Comparison of ENCODE assay signal across 8 mouse cellular contexts in the genomic region with DNA sequence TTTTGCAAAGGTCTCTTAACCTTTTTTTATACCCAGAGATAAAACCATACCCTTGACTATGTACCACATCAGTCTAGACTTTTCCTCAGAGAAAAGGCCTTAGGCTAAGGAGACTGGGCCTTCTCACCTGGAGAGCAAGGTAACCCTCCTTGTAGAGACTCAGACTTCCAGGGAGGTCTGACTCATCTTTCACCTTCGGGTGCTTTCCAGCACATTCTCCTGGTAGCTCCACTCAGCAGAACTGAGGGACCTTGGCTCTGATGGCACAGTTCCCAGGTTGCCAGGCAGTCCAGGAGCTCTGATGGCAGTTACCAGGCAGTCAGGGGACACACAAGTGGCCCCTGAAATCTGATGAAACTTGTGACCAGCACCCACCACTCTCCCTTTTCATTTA. TPM values are rescaled to one million over a fixed set of nuclear protein-coding genes. Genes with fewer than 3 reads are reported as not detected.
DNase-seq lines count a peak whose midpoint lies in the region; ATAC-seq and TF ChIP-seq lines count a peak whose summit lies in the region.

No protein-coding gene starts in this region.

- no peaks in the 10 kb centered on the region for H3K9me3 ChIP-seq in E14TG2a.4 (ENCODE audit: low read length)
- H3K9me3 ChIP-seq in embryonic facial prominence, embryonic 14.5 days (ENCODE audit: control insufficient read depth, low read length): no peaks in the 10 kb centered on the region
- H3K9me3 ChIP-seq in intestine, embryonic 15.5 days: no peaks in the 10 kb centered on the region
- H3K9me3 ChIP-seq in midbrain, postnatal 0 days (ENCODE audit: low read length): no peaks in the 10 kb centered on the region

- DNase-seq in cerebellum, adult 11-12 months: peak; percentile 67
- DNase-seq in cerebellum, postnatal 4 days (ENCODE audit: low spot score in 2 of 2): no peak
- DNase-seq in embryonic facial prominence, embryonic 14.5 days (ENCODE audit: low spot score): no peak
- DNase-seq in midbrain, postnatal 0 days (ENCODE audit: low spot score): no peak
- DNase-seq in embryo, embryonic 10 days (ENCODE audit: low spot score): no peak
- DNase-seq in left cerebral cortex, postnatal 36 days (ENCODE audit: low spot score in 2 of 2): no peak

- 77% methylated on average over 1 of the region's 1 CpGs for WGBS in embryonic facial prominence, embryonic 14.5 days
- WGBS in intestine, embryonic 15.5 days: 55% methylated on average over 1 of the region's 1 CpGs
- 77% methylated on average over 1 of the region's 1 CpGs for WGBS in midbrain, postnatal 0 days

- intact Hi-C loops in left cerebral cortex, postnatal 36 days (cut with DNase I): no loop called here

- H3K4me3 ChIP-seq in E14TG2a.4 (replicated peaks; ENCODE audit: low read length): peak overlapping the region; percentile 97
- H3K4me3 ChIP-seq in embryonic facial prominence, embryonic 14.5 days (ENCODE audit: low read depth, low read length): peak overlapping the region; percentile 77
- H3K4me3 ChIP-seq in intestine, embryonic 15.5 days (replicated peaks): no peak overlapping the region
- H3K4me3 ChIP-seq in midbrain, postnatal 0 days (ENCODE audit: low read depth, low read length): peak overlapping the region; percentile 96

- H3K4me1 ChIP-seq in E14TG2a.4 (replicated peaks; ENCODE audit: low read depth, low read length): peaks cover 61% of the 10 kb centered on the region
- H3K4me1 ChIP-seq in embryonic facial prominence, embryonic 14.5 days (ENCODE audit: control insufficient read depth, insufficient read depth, low read length): peaks cover 13% of the 10 kb centered on the region; the same call in 1 of the 2 replicates
- H3K4me1 ChIP-seq in intestine, embryonic 15.5 days (replicated peaks): peaks cover 32% of the 10 kb centered on the region
- H3K4me1 ChIP-seq in midbrain, postnatal 0 days (ENCODE audit: insufficient read depth, low read length): peaks cover 7% of the 10 kb centered on the region

- peaks cover 69% of the 10 kb centered on the region for H3K27me3 ChIP-seq in E14TG2a.4 (ENCODE audit: insufficient read depth, low read length)
- H3K27me3 ChIP-seq in embryonic facial prominence, embryonic 14.5 days (replicated peaks; ENCODE audit: control insufficient read depth, insufficient read depth, low read length): no peaks in the 10 kb centered on the region
- no peaks in the 10 kb centered on the region for H3K27me3 ChIP-seq in intestine, embryonic 15.5 days (replicated peaks)
- no peaks in the 10 kb centered on the region for H3K27me3 ChIP-seq in midbrain, postnatal 0 days (ENCODE audit: insufficient read depth, low read length)

- ATAC-seq in embryonic facial prominence, embryonic 14.5 days (ENCODE audit: low read depth): no peak
- ATAC-seq in intestine, embryonic 15.5 days: no peak
- ATAC-seq in midbrain, postnatal 0 days (ENCODE audit: low FRiP score): no peak

- peaks cover 21% of the 10 kb centered on the region for H3K36me3 ChIP-seq in E14TG2a.4 (ENCODE audit: insufficient read depth, low read length)
- peaks cover 13% of the 10 kb centered on the region; the same call in 1 of the 2 replicates for H3K36me3 ChIP-seq in embryonic facial prominence, embryonic 14.5 days (ENCODE audit: control insufficient read depth, insufficient read depth, low read length)
- no peaks in the 10 kb centered on the region for H3K36me3 ChIP-seq in intestine, embryonic 15.5 days
- 0 out of 2 replicates have a peak, but pooled peaks cover 2% of the 10 kb centered on the region for H3K36me3 ChIP-seq in midbrain, postnatal 0 days (ENCODE audit: insufficient read depth, low read length)

- peak overlapping the region; percentile 41 for H3K27ac ChIP-seq in embryonic facial prominence, embryonic 14.5 days (replicated peaks; ENCODE audit: low read depth, low read length)
- H3K27ac ChIP-seq in intestine, embryonic 15.5 days: peak overlapping the region; percentile 88
- no peak overlapping the region for H3K27ac ChIP-seq in midbrain, postnatal 0 days (ENCODE audit: low read depth, low read length)

- peak overlapping the region; percentile 90; the same call in 1 of the 2 replicates for H3K9ac ChIP-seq in embryonic facial prominence, embryonic 14.5 days (ENCODE audit: low read depth, low read length)
- H3K9ac ChIP-seq in intestine, embryonic 15.5 days: no peak overlapping the region; the same call in 1 of the 2 replicates
- no peak overlapping the region for H3K9ac ChIP-seq in midbrain, postnatal 0 days (replicated peaks; ENCODE audit: low read length, poor library complexity, severe bottlenecking)

- TF ChIP-seq CTCF in E14TG2a.4 (conservative IDR thresholded peaks at IDR 0.05; ENCODE audit: low read length): no peak
- no peak for TF ChIP-seq CTCF in midbrain, postnatal 0 days (IDR thresholded peaks at IDR 0.05)

- peak overlapping the region; percentile 87 for H3K4me2 ChIP-seq in embryonic facial prominence, embryonic 14.5 days (ENCODE audit: low read depth, low read length)
- peak overlapping the region; percentile 84 for H3K4me2 ChIP-seq in intestine, embryonic 15.5 days (replicated peaks)
- H3K4me2 ChIP-seq in midbrain, postnatal 0 days (ENCODE audit: low read depth, low read length, poor library complexity, severe bottlenecking): peak overlapping the region; percentile 98

RNA-seq across cellular contexts. Expression of a gene that starts 2.4 kb away (rescaled TPM):
- polyA plus RNA-seq in embryonic facial prominence, embryonic 14.5 days (2014; fragmentation: Nextera tagmentation; extraction: Ambion mirVana): 8.7 and 9.2 TPM in 2 replicates
- polyA plus RNA-seq in intestine, embryonic 15.5 days (2015; fragmentation: Nextera tagmentation; extraction: Ambion mirVana): 35.4 and 35.7 TPM in 2 replicates
- total RNA-seq in midbrain, postnatal 0 days (2014; rRNA removed): 56.6 and 57.5 TPM in 2 replicates
- polyA plus RNA-seq in midbrain, postnatal 0 days (2015; fragmentation: Nextera tagmentation; extraction: Ambion mirVana): 43.4 and 43.6 TPM in 2 replicates
- 10 to 100 TPM; 33.5 to 58.5 TPM for total RNA-seq in left cerebral cortex, postnatal 36 days (2021)

RNA-seq across cellular contexts. Expression of a gene that starts 53.4 kb away (rescaled TPM):
- polyA plus RNA-seq in embryonic facial prominence, embryonic 14.5 days (2014; fragmentation: Nextera tagmentation; extraction: Ambion mirVana): 36.5 and 37.8 TPM in 2 replicates
- polyA plus RNA-seq in intestine, embryonic 15.5 days (2015; fragmentation: Nextera tagmentation; extraction: Ambion mirVana): 45.2 and 45.3 TPM in 2 replicates
- 12.3 and 13.5 TPM in 2 replicates for total RNA-seq in midbrain, postnatal 0 days (2014; rRNA removed)
- 50.1 TPM in 2 replicates for polyA plus RNA-seq in midbrain, postnatal 0 days (2015; fragmentation: Nextera tagmentation; extraction: Ambion mirVana)
- total RNA-seq in left cerebral cortex, postnatal 36 days (2021): 10 to 100 TPM; 16.2 to 17.4 TPM

RNA-seq across cellular contexts. Expression of a gene that starts 53.7 kb away (rescaled TPM):
- polyA plus RNA-seq in embryonic facial prominence, embryonic 14.5 days (2014; fragmentation: Nextera tagmentation; extraction: Ambion mirVana): 96.2 and 101 TPM in 2 replicates
- 99.9 and 101 TPM in 2 replicates for polyA plus RNA-seq in intestine, embryonic 15.5 days (2015; fragmentation: Nextera tagmentation; extraction: Ambion mirVana)
- total RNA-seq in midbrain, postnatal 0 days (2014; rRNA removed): 56.9 and 57.4 TPM in 2 replicates
- polyA plus RNA-seq in midbrain, postnatal 0 days (2015; fragmentation: Nextera tagmentation; extraction: Ambion mirVana): 109 and 118 TPM in 2 replicates
- 10 to 100 TPM; 62.0 to 66.6 TPM for total RNA-seq in left cerebral cortex, postnatal 36 days (2021)
